Mouse (Mus musculus): Measurements from ENCODE around the gene Insig1. TPM values are rescaled to one million over a fixed set of nuclear protein-coding genes. Genes with fewer than 3 reads are reported as not detected.

The Insig1 gene
- polyA plus RNA-seq (2014; fragmentation: Illumina TruSeq; extraction: RNeasy Lipid Tissue Mini Kit (QIAGEN cat#74804); ENCODE audit: insufficient read depth, low read depth, low replicate concordance) = 52.8 TPM

DNA sequence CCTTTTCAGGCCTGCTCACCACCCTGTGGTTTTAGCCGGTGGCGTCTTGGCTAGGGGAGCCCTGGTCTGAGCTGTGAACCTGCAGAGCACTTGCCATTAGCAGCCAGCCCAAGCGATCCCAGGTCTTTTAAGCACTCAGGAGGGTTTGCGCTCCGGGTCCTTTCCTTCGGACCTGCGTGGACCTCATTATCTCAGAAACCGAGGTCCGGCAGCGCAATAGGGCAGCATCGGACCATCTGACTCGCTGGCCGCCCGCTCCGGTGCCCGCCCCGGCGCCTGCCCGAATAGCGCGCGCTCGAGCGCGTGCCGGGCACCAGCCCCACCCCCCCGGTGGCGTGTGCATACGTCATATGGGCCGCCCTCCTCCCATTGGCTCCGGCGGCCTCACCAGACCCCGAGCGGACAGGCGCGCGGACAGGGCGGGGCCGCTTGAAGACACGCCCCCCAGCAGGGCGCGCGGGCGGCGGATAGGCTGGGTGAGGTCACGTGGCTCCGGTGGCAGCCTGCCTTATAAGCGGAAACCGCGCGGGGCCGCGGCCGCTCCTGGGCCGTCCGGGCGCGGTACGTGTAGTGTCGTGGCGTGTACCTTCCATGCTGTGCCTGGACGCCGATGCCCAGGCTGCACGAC lies at the start of gene Insig1:
TSS of gene Insig1 (plus strand) at position 536 of the 628 bp plus-strand sequence.

Other genes with a start within 250 kb of the Insig1 start
- gene Htr5a, start 229.2 kb upstream of the Insig1 start, polyA plus RNA-seq (2014; fragmentation: Illumina TruSeq; extraction: RNeasy Lipid Tissue Mini Kit (QIAGEN cat#74804); ENCODE audit: insufficient read depth, low read depth, low replicate concordance) = not detected
- gene En2, start 94.3 kb downstream of the Insig1 start, polyA plus RNA-seq (2014; fragmentation: Illumina TruSeq; extraction: RNeasy Lipid Tissue Mini Kit (QIAGEN cat#74804); ENCODE audit: insufficient read depth, low read depth, low replicate concordance) = not detected
- 0.09 TPM for gene Cnpy1, start 174.4 kb downstream of the Insig1 start, polyA plus RNA-seq (2014; fragmentation: Illumina TruSeq; extraction: RNeasy Lipid Tissue Mini Kit (QIAGEN cat#74804); ENCODE audit: insufficient read depth, low read depth, low replicate concordance)
- 6.2 TPM for gene Rbm33, start 245.8 kb downstream of the Insig1 start, polyA plus RNA-seq (2014; fragmentation: Illumina TruSeq; extraction: RNeasy Lipid Tissue Mini Kit (QIAGEN cat#74804); ENCODE audit: insufficient read depth, low read depth, low replicate concordance)

Measured in lung, adult 10 weeks (tissue).